Mouse (Mus musculus): ENCODE results near the gene Mxd4.

DNA sequence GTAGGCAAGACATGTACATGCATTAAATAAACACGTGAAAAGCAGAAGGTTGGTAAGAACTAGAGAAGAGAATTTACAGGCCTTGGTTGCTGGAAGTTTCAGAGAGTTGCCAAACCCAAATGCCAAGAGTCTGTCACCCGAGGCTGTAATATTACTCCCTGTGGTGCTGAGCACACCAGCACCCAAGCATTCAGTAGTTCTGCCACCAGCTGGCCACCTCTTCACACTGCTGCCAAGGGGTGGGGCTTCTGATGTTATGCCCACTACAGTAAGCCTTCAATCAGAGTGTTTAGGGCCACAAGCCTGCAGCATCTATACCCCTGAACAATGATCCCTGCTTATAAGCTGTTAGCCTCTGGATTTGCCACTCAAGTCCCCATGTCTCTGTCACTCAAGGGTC is 13.9 kb upstream of the Mxd4 start:
- TF ChIP-seq POLR2A (IDR thresholded peaks at IDR 0.05; ENCODE audit: low read depth, low read length) (no peak), CTCF (IDR thresholded peaks at IDR 0.05; ENCODE audit: borderline replicate concordance, insufficient read depth, low read length) (no peak)

All from embryonic fibroblast, embryonic 13.5 days (primary cell).